Comparison of ENCODE assay signal across 22 mouse cellular contexts in the genomic region with DNA sequence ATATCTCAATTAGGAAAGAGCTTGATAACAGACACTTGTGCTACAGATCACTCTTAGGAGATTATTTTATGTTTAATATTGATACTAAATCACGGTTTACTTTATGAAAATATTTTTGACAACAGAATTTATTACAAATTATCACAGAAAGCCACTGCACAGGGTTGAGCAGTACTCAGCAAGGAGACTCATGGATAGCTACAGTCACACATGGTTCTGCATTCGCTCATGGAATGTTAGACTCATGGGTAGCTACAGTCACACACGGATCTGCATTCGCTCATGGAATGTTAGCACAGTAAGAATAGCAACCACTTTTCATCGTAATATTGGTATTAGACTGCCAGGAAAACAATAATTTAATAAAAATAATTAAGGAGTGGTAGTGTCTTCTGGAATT.
DNase-seq lines count a peak whose midpoint lies in the region; ATAC-seq lines count a peak whose summit lies in the region.
"Had no signal": no experiment of that assay in that cellular context is flagged by ENCODE, and none has a peak within 500 bp of the region (broad histone marks: within the 10 kb centered on the region; RNA-seq: fewer than 3 reads in every experiment).

No protein-coding gene starts in this region.

- H3K9ac ChIP-seq in forebrain, embryonic 15.5 days (replicated peaks): no peak overlapping the region
- no peak overlapping the region for H3K9ac ChIP-seq in forebrain, embryonic 16.5 days (replicated peaks; ENCODE audit: low read depth, low read length)
- no peak overlapping the region for H3K9ac ChIP-seq in hindbrain, embryonic 12.5 days
- no peak overlapping the region for H3K9ac ChIP-seq in hindbrain, embryonic 13.5 days
- no peak overlapping the region for H3K9ac ChIP-seq in neural tube, embryonic 11.5 days (ENCODE audit: low read length)
- H3K9ac ChIP-seq in neural tube, embryonic 15.5 days (replicated peaks): no peak overlapping the region
- H3K9ac ChIP-seq in neural tube, embryonic 12.5 days: no peak overlapping the region

- no peaks in the 10 kb centered on the region for H3K36me3 ChIP-seq in forebrain, embryonic 15.5 days
- no peaks in the 10 kb centered on the region for H3K36me3 ChIP-seq in forebrain, embryonic 16.5 days (ENCODE audit: control insufficient read depth, insufficient read depth)
- no peaks in the 10 kb centered on the region for H3K36me3 ChIP-seq in hindbrain, embryonic 12.5 days
- H3K36me3 ChIP-seq in hindbrain, embryonic 13.5 days: no peaks in the 10 kb centered on the region
- H3K36me3 ChIP-seq in neural tube, embryonic 11.5 days (ENCODE audit: control insufficient read depth, insufficient read depth, low read length): no peaks in the 10 kb centered on the region
- H3K36me3 ChIP-seq in neural tube, embryonic 15.5 days: no peaks in the 10 kb centered on the region
- H3K36me3 ChIP-seq in neural tube, embryonic 12.5 days: no peaks in the 10 kb centered on the region
- H3K36me3 ChIP-seq: G1E had no signal

- no peaks in the 10 kb centered on the region for H3K27me3 ChIP-seq in forebrain, embryonic 15.5 days
- H3K27me3 ChIP-seq in forebrain, embryonic 16.5 days (replicated peaks; ENCODE audit: control insufficient read depth, insufficient read depth, low read length): no peaks in the 10 kb centered on the region
- no peaks in the 10 kb centered on the region for H3K27me3 ChIP-seq in hindbrain, embryonic 12.5 days
- H3K27me3 ChIP-seq in hindbrain, embryonic 13.5 days: no peaks in the 10 kb centered on the region
- no peaks in the 10 kb centered on the region for H3K27me3 ChIP-seq in neural tube, embryonic 11.5 days (ENCODE audit: control insufficient read depth, insufficient read depth, low read length)
- no peaks in the 10 kb centered on the region for H3K27me3 ChIP-seq in neural tube, embryonic 15.5 days (replicated peaks)
- no peaks in the 10 kb centered on the region for H3K27me3 ChIP-seq in neural tube, embryonic 12.5 days (replicated peaks)
- H3K27me3 ChIP-seq: CH12.LX, Patski had no signal

- ATAC-seq in forebrain, embryonic 15.5 days (replicated peaks): 0 out of 2 replicates have a peak, but pooled peaks have one; percentile 29
- no peak for ATAC-seq in forebrain, embryonic 16.5 days
- ATAC-seq in hindbrain, embryonic 12.5 days (ENCODE audit: low FRiP score): peak; percentile 54; the same call in 1 of the 2 replicates
- no peak for ATAC-seq in hindbrain, embryonic 13.5 days (ENCODE audit: low FRiP score)
- peak; percentile 51 for ATAC-seq in neural tube, embryonic 11.5 days (ENCODE audit: insufficient read depth, low FRiP score, low TSS enrichment)
- no peak; the same call in 1 of the 2 replicates for ATAC-seq in neural tube, embryonic 15.5 days (ENCODE audit: low FRiP score)
- ATAC-seq in neural tube, embryonic 12.5 days (ENCODE audit: low FRiP score, low read depth): peak; percentile 53; the same call in 1 of the 2 replicates
- ATAC-seq: activated CD4-positive, CD25-positive, alpha-beta regulatory T cell, adult 4 months; CD4-positive, CD25-positive, alpha-beta regulatory T cell, adult 4 months; Patski had no signal

- no peak overlapping the region for H3K4me2 ChIP-seq in forebrain, embryonic 15.5 days (replicated peaks)
- H3K4me2 ChIP-seq in forebrain, embryonic 16.5 days (ENCODE audit: low read length): no peak overlapping the region
- no peak overlapping the region for H3K4me2 ChIP-seq in hindbrain, embryonic 12.5 days (replicated peaks)
- H3K4me2 ChIP-seq in hindbrain, embryonic 13.5 days: no peak overlapping the region
- H3K4me2 ChIP-seq in neural tube, embryonic 11.5 days (ENCODE audit: low read depth): no peak overlapping the region
- H3K4me2 ChIP-seq in neural tube, embryonic 15.5 days: no peak overlapping the region
- H3K4me2 ChIP-seq in neural tube, embryonic 12.5 days (replicated peaks): no peak overlapping the region

- peaks cover 7% of the 10 kb centered on the region for H3K4me1 ChIP-seq in forebrain, embryonic 15.5 days
- peaks cover 7% of the 10 kb centered on the region for H3K4me1 ChIP-seq in forebrain, embryonic 16.5 days (replicated peaks; ENCODE audit: control insufficient read depth, insufficient read depth, low read length)
- H3K4me1 ChIP-seq in hindbrain, embryonic 12.5 days: peaks cover 6% of the 10 kb centered on the region; the same call in 1 of the 2 replicates
- peaks cover 6% of the 10 kb centered on the region for H3K4me1 ChIP-seq in hindbrain, embryonic 13.5 days (replicated peaks)
- H3K4me1 ChIP-seq in neural tube, embryonic 11.5 days (ENCODE audit: control insufficient read depth, insufficient read depth, low read length): no peaks in the 10 kb centered on the region
- H3K4me1 ChIP-seq in neural tube, embryonic 15.5 days: peaks cover 5% of the 10 kb centered on the region
- no peaks in the 10 kb centered on the region for H3K4me1 ChIP-seq in neural tube, embryonic 12.5 days

- no peak overlapping the region for H3K27ac ChIP-seq in forebrain, embryonic 15.5 days (replicated peaks)
- no peak overlapping the region for H3K27ac ChIP-seq in forebrain, embryonic 16.5 days (ENCODE audit: low read length)
- H3K27ac ChIP-seq in hindbrain, embryonic 12.5 days: no peak overlapping the region
- no peak overlapping the region for H3K27ac ChIP-seq in hindbrain, embryonic 13.5 days
- no peak overlapping the region for H3K27ac ChIP-seq in neural tube, embryonic 11.5 days (ENCODE audit: low read depth, low read length)
- H3K27ac ChIP-seq in neural tube, embryonic 15.5 days (replicated peaks): no peak overlapping the region
- no peak overlapping the region for H3K27ac ChIP-seq in neural tube, embryonic 12.5 days

- no peak for DNase-seq in neural tube, embryonic 11.5 days (ENCODE audit: low spot score)
- no peak for DNase-seq in neural tube, embryonic 10.5 days (ENCODE audit: extremely low spot score, low spot score)
- DNase-seq: adrenal gland, adult 2 months; adrenal gland, adult 8-10 months; adrenal gland, postnatal 10 days; adrenal gland, postnatal 14 days; adrenal gland, postnatal 25 days; adrenal gland, postnatal 36 days; B cell, adult 2 months; cerebellum, adult 11 months; cerebellum, adult 11-12 months had no signal

- WGBS in forebrain, embryonic 15.5 days: 94% methylated on average over 5 of the region's 5 CpGs
- WGBS in forebrain, embryonic 16.5 days: 94% methylated on average over 5 of the region's 5 CpGs
- 94% methylated on average over 5 of the region's 5 CpGs for WGBS in hindbrain, embryonic 12.5 days
- 92% methylated on average over 5 of the region's 5 CpGs for WGBS in hindbrain, embryonic 13.5 days
- 94% methylated on average over 5 of the region's 5 CpGs for WGBS in neural tube, embryonic 11.5 days
- WGBS in neural tube, embryonic 15.5 days: 88% methylated on average over 5 of the region's 5 CpGs
- WGBS in neural tube, embryonic 12.5 days: 92% methylated on average over 5 of the region's 5 CpGs

- H3K9me3 ChIP-seq in forebrain, embryonic 15.5 days: no peaks in the 10 kb centered on the region
- no peaks in the 10 kb centered on the region for H3K9me3 ChIP-seq in forebrain, embryonic 16.5 days (ENCODE audit: control insufficient read depth, low read length)
- H3K9me3 ChIP-seq in hindbrain, embryonic 12.5 days (replicated peaks): no peaks in the 10 kb centered on the region
- H3K9me3 ChIP-seq in hindbrain, embryonic 13.5 days: no peaks in the 10 kb centered on the region
- H3K9me3 ChIP-seq in neural tube, embryonic 11.5 days (ENCODE audit: control insufficient read depth, low read length): no peaks in the 10 kb centered on the region
- H3K9me3 ChIP-seq in neural tube, embryonic 15.5 days (replicated peaks): no peaks in the 10 kb centered on the region
- H3K9me3 ChIP-seq in neural tube, embryonic 12.5 days: no peaks in the 10 kb centered on the region
- H3K9me3 ChIP-seq: G1E had no signal

- no peak overlapping the region for H3K4me3 ChIP-seq in forebrain, embryonic 15.5 days
- H3K4me3 ChIP-seq in forebrain, embryonic 16.5 days (replicated peaks; ENCODE audit: low read length): no peak overlapping the region
- no peak overlapping the region for H3K4me3 ChIP-seq in hindbrain, embryonic 12.5 days
- no peak overlapping the region for H3K4me3 ChIP-seq in hindbrain, embryonic 13.5 days
- H3K4me3 ChIP-seq in neural tube, embryonic 11.5 days (ENCODE audit: low read depth, low read length): no peak overlapping the region
- H3K4me3 ChIP-seq in neural tube, embryonic 15.5 days (replicated peaks): no peak overlapping the region
- no peak overlapping the region for H3K4me3 ChIP-seq in neural tube, embryonic 12.5 days

Comparison
In these comparisons a context has a peak if more than half of its experiments do, and no peak if none do; other contexts are left out.
1. ATAC-seq: peak in forebrain, embryonic 15.5 days (single experiment), hindbrain, embryonic 12.5 days (single experiment), neural tube, embryonic 11.5 days (single experiment) and neural tube, embryonic 12.5 days (single experiment); none in forebrain, embryonic 16.5 days (single experiment), hindbrain, embryonic 13.5 days (single experiment) and neural tube, embryonic 15.5 days (single experiment).